Mouse (Mus musculus) liver, embryonic 14.5 days (tissue): ENCODE measurements around the gene Rnase2b. TPM values are rescaled to one million over a fixed set of nuclear protein-coding genes. Genes with fewer than 3 reads are reported as not detected.
A peak's percentile ranks its signal among the peaks of the same experiment; 100 is the strongest.

Source experiments
- ATAC-seq: fragments of 200-750 bp; cut with Nextera tagmentation; 2 replicates; pipeline ENCODE4 v1.8.0; 2017; ENCODE audit warnings: moderate number of reproducible peaks, mild to moderate bottlenecking, moderate library complexity; ENCODE audit not compliant: insufficient read depth
- DNase-seq, 3 experiments: peaks; one replicate each; pipeline ENCODE4 v3.0.0-alpha.2; 2012 to 2013; ENCODE audit warnings: low read depth in 3 of 3, low spot score in 3 of 3
- H3K27ac ChIP-seq: fragments of 300-500 bp; sonication (generic); 2 replicates; pipeline ENCODE4 v1.5.1; 2014; ENCODE audit warnings: moderate library complexity, mild to moderate bottlenecking, control low read depth, inconsistent platforms
- H3K27me3 ChIP-seq: fragments of 300-500 bp; sonication (generic); 2 replicates; pipeline ENCODE4 v1.6.1; 2014; ENCODE audit warnings: mild to moderate bottlenecking, low read length, moderate library complexity; ENCODE audit not compliant: control insufficient read depth, insufficient read depth
- H3K36me3 ChIP-seq: fragments of 300-500 bp; sonication (generic); replicated peaks from 2 replicates; pipeline ENCODE4 v1.6.1; 2014; ENCODE audit warnings: low read depth; ENCODE audit not compliant: control insufficient read depth, insufficient read depth
- H3K4me1 ChIP-seq, 2 experiments: fragments of 200-500 bp in 1 of 2; fragments of 300-500 bp in 1 of 2; sonication (generic) in 1 of 2; replicated peaks; 2 replicates each; pipeline ENCODE4 v1.6.1; 2012 to 2014; ENCODE audit warnings: antibody characterized with exemption in 1 of 2, inconsistent platforms in 1 of 2, low read length in 1 of 2; ENCODE audit not compliant: control insufficient read depth in 2 of 2, insufficient read depth in 2 of 2
- H3K4me2 ChIP-seq: fragments of 300-500 bp; sonication (generic); 2 replicates; pipeline ENCODE4 v1.6.1; 2014; ENCODE audit warnings: low read depth, mild to moderate bottlenecking, control low read depth, moderate library complexity
- H3K4me3 ChIP-seq, 2 experiments: fragments of 200-500 bp in 1 of 2; fragments of 300-500 bp in 1 of 2; sonication (generic) in 1 of 2; 2 replicates each; pipeline ENCODE4 v1.5.1; 2012 to 2014; ENCODE audit warnings: low read depth in 2 of 2, low read length in 2 of 2, mild to moderate bottlenecking in 2 of 2, control low read depth in 1 of 2, inconsistent platforms in 1 of 2, moderate library complexity in 1 of 2; ENCODE audit not compliant: insufficient read depth in 1 of 2
- H3K9ac ChIP-seq: fragments of 300-500 bp; sonication (generic); replicated peaks from 2 replicates; pipeline ENCODE4 v1.6.1; 2014; ENCODE audit warnings: mild to moderate bottlenecking, control low read depth, moderate library complexity
- H3K9me3 ChIP-seq: fragments of 300-500 bp; sonication (generic); 2 replicates; pipeline ENCODE4 v1.6.1; 2016; ENCODE audit warnings: low read length, mixed read lengths; ENCODE audit not compliant: control insufficient read depth
- CTCF ChIP-seq: IDR thresholded peaks from 2 replicates; pipeline ENCODE4 v1.5.1; 2016; ENCODE audit warnings: antibody characterized with exemption, low read depth, control low read depth
- EP300 ChIP-seq: IDR thresholded peaks from 2 replicates; pipeline ENCODE4 v1.6.1; 2016; ENCODE audit warnings: antibody characterized with exemption, low read depth
- WGBS: fragments of 180-500 bp; shearing (Covaris S2); extraction: QIAGEN DNeasy Blood & Tissue Kit; methylation state at CpG from one replicate; pipeline ENCODE4 v1.1.7; 2014; ENCODE audit not compliant: insufficient replicate concordance; 5-methylcytosine and 5-hydroxymethylcytosine counted together
- polyA plus RNA-seq, 2 experiments: library from polyadenylated mRNA; depleted of rRNA in 1 of 2; stranded (reverse) in 1 of 2; unstranded in 1 of 2; fragments of >200 nt; fragmentation: Nextera tagmentation in 1 of 2; extraction: Ambion mirVana in 1 of 2; gene quantifications; 2 replicates each; pipeline versions ENCODE4 v1.2.1 to v1.2.3; 2012 to 2014

The Rnase2b gene
- polyA plus RNA-seq, 2 experiments, result not detected

DNA sequence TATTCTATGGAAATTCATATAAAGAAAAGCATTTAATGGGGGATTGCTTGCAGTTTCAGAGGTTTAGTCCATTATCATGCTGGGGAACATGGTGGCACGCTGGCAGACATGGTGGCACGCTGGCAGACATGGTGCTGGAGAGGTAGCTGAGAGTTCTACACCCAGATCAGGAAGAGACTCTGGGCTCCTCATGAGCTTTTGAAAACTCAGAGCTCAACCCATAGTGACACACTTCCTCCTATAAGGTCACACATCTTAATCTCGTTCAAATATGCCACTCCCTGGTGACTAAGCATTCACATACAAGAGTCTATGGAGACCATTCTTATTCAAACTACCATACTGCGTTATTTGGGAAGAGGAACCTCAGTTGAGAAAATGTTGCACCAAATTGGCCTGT lies 29.7 kb upstream of the Rnase2b start:
- H3K27me3 ChIP-seq, result no peaks in the 10 kb centered on the region
- peak in 2 of 3 experiments; percentile 67 to 76 for DNase-seq
- H3K9ac ChIP-seq, result peak overlapping the region; percentile 32; the same call in 1 of the 2 replicates
- H3K36me3 ChIP-seq, result no peaks in the 10 kb centered on the region
- H3K27ac ChIP-seq, result peak overlapping the region; percentile 99
- no peak for TF ChIP-seq CTCF
- peak; percentile 33 for TF ChIP-seq EP300
- H3K4me2 ChIP-seq, result peak overlapping the region; percentile 41
- no peak overlapping the region for H3K4me3 ChIP-seq
- peaks cover 50 to 53% of the 10 kb centered on the region in 2 experiments for H3K4me1 ChIP-seq
- H3K9me3 ChIP-seq, result no peaks in the 10 kb centered on the region
- WGBS, result 48% methylated on average over 4 of the region's 4 CpGs
- ATAC-seq, result peak; percentile 40

DNA sequence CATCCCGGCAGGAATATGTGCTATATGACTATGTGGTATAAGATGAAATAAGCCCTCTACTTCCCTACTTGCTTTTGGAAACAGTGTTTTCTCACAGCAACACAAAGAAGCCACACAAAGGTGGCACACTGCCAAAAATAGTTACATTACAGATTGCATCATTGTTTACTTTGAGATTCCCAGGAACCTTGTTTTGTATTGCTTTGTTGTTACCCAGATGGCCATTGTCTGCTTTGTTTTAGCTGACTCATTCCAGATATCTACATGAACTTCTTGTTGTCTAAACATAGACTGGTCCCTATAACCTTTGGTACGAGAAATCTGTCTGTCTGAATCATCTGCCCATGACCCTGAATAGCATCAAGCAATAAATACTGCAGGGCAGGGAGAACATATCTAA lies 21.7 kb upstream of the Rnase2b start:
- H3K36me3 ChIP-seq, result no peaks in the 10 kb centered on the region
- H3K27me3 ChIP-seq, result no peaks in the 10 kb centered on the region
- ATAC-seq, result no peak
- TF ChIP-seq CTCF (no peak), EP300 (no peak)
- no peak overlapping the region for H3K4me3 ChIP-seq
- no peaks in the 10 kb centered on the region for H3K9me3 ChIP-seq
- no peak for DNase-seq
- H3K4me1 ChIP-seq, result peaks cover 40 to 45% of the 10 kb centered on the region in 2 experiments
- WGBS, result 73% methylated on average over 2 of the region's 2 CpGs
- H3K9ac ChIP-seq, result no peak overlapping the region
- no peak overlapping the region for H3K27ac ChIP-seq
- H3K4me2 ChIP-seq, result no peak overlapping the region

DNA sequence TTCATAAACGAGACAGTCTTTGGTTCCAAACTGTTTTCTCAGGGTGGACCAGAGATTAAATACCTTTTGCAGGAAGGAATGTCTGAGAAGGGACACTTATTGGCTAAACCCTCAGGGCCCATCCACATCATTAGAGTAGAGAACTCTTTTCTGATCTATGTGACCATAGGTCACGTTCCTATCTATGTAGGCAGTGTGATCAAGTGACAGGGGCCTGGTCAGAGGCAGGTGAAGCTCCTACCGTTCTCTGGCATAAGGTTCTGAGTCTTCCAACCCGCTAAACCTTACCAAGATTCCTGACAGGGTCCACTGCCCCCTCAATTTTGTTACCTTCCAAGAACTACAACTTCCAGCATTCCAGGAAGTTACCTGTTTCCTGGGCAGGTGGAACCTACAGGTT lies 19.9 kb upstream of the Rnase2b start:
- H3K4me1 ChIP-seq, result peaks cover 53 to 61% of the 10 kb centered on the region in 2 experiments
- TF ChIP-seq CTCF, result no peak
- no peaks in the 10 kb centered on the region for H3K9me3 ChIP-seq
- peak overlapping the region; percentile 0; the same call in 1 of the 2 replicates for H3K4me2 ChIP-seq
- no peak overlapping the region for H3K4me3 ChIP-seq
- WGBS, result 59% methylated on average over 4 of the region's 4 CpGs
- H3K27ac ChIP-seq, result peak overlapping the region; percentile 77
- H3K27me3 ChIP-seq, result no peaks in the 10 kb centered on the region
- H3K9ac ChIP-seq, result no peak overlapping the region
- DNase-seq (no peak), ATAC-seq (peak; percentile 50; the same call in 1 of the 2 replicates)
- no peaks in the 10 kb centered on the region for H3K36me3 ChIP-seq

DNA sequence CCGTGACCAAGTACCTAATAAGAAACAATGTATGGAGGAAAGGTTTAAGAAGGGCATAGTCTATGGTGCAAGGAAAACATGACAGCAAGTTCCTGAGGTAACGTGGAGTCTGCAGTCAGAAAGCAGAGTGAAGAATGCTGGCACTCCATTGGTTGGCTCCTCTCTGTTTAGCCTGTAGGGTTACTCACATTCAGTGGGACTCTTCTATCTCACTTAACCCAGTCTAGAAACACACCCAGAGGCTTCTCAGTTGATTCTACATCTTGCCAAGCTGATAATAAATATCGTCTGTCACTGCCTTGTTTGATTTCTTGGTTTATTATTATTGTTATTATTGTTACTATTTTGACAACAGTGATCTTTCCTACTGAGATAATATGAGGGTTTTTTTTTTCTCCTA lies 19.5 kb upstream of the Rnase2b start:
- ATAC-seq, result peak; percentile 88
- peak; percentile 78 for TF ChIP-seq EP300
- no peak for TF ChIP-seq CTCF
- peak overlapping the region; percentile 0; the same call in 1 of the 2 replicates for H3K4me2 ChIP-seq
- H3K36me3 ChIP-seq, result no peaks in the 10 kb centered on the region
- no peak overlapping the region for H3K4me3 ChIP-seq
- peak overlapping the region; percentile 77 for H3K27ac ChIP-seq
- peak in 2 of 3 experiments; percentile 69 to 76 for DNase-seq
- WGBS, result 40% methylated on average over 3 of the region's 3 CpGs
- H3K27me3 ChIP-seq, result no peaks in the 10 kb centered on the region
- no peak overlapping the region for H3K9ac ChIP-seq
- H3K4me1 ChIP-seq, result peaks cover 56 to 62% of the 10 kb centered on the region in 2 experiments
- no peaks in the 10 kb centered on the region for H3K9me3 ChIP-seq

DNA sequence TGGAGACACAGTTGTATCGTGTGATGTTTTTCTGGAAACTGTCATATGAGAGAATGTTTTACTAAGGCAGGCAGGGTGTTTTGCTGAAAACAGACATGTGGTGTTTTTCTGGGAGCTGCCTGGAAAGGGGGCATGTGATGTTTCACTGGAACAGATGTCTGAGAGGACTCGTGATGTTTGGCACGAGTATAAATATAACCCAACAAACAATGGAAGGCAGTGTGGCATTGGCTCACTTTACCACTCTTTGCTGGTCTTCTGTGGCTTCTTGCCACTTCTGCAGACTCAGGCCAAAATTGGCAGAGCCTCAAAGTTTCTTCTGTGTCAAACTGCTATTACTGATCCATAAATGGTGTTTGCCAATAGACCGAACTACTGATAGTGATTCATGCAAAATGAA lies 18.8 kb upstream of the Rnase2b start:
- Histone ChIP-seq H3K27ac (peak overlapping the region; percentile 97), H3K36me3 (no peaks in the 10 kb centered on the region), H3K4me2 (peak overlapping the region; percentile 62), H3K9ac (peak overlapping the region; percentile 56), H3K27me3 (no peaks in the 10 kb centered on the region), H3K4me1 (peaks cover 63 to 67% of the 10 kb centered on the region in 2 experiments), H3K9me3 (no peaks in the 10 kb centered on the region), H3K4me3 (no peak overlapping the region)
- TF ChIP-seq EP300, result no peak
- TF ChIP-seq CTCF, result no peak
- ATAC-seq (no peak), DNase-seq (no peak)
- 51% methylated on average over 4 of the region's 4 CpGs for WGBS
